Mouse (Mus musculus) bone marrow macrophage, adult 2 months (primary cell): ENCODE data around the gene Cx3cl1.

Source experiments
- CTCF ChIP-seq: IDR thresholded peaks from 2 replicates; pipeline ENCODE4 v1.5.1; 2012; ENCODE audit warnings: low read depth, mild to moderate bottlenecking, low read length, moderate library complexity
- POLR2A ChIP-seq: IDR thresholded peaks from 2 replicates; pipeline ENCODE4 v1.6.1; 2012; ENCODE audit warnings: mild to moderate bottlenecking, low read depth, low read length, borderline replicate concordance

- TF ChIP-seq CTCF (no peak), POLR2A (no peak)
Measured at GRCm38 (mm10) chr8:94779534-94780294, 7.9 kb downstream of the Cx3cl1 start.
